Mouse (Mus musculus) kidney, embryonic 15.5 days (tissue): ENCODE results near the gene Hecw2. TPM values are rescaled to one million over a fixed set of nuclear protein-coding genes. Genes with fewer than 3 reads are reported as not detected.

Experiments
- ATAC-seq: fragments of 200-750 bp; cut with Nextera tagmentation; replicated peaks from 2 replicates; pipeline ENCODE4 v1.8.0; 2017; ENCODE audit warnings: moderate TSS enrichment; ENCODE audit not compliant: low FRiP score
- H3K27ac ChIP-seq: fragments of 300-500 bp; sonication (generic); 2 replicates; pipeline ENCODE4 v1.5.1; 2015; ENCODE audit warnings: mild to moderate bottlenecking, inconsistent platforms
- H3K27me3 ChIP-seq: fragments of 300-500 bp; sonication (generic); 2 replicates; pipeline ENCODE4 v1.6.1; 2015; ENCODE audit warnings: inconsistent platforms
- H3K36me3 ChIP-seq: fragments of 300-500 bp; sonication (generic); 2 replicates; pipeline ENCODE4 v1.6.1; 2015; ENCODE audit warnings: inconsistent platforms
- H3K4me1 ChIP-seq: fragments of 300-500 bp; sonication (generic); 2 replicates; pipeline ENCODE4 v1.6.1; 2015; ENCODE audit warnings: inconsistent platforms
- H3K4me2 ChIP-seq: fragments of 300-500 bp; sonication (generic); 2 replicates; pipeline ENCODE4 v1.6.1; 2015; ENCODE audit warnings: moderate library complexity, mild to moderate bottlenecking, inconsistent platforms
- H3K4me3 ChIP-seq: fragments of 300-500 bp; sonication (generic); replicated peaks from 2 replicates; pipeline ENCODE4 v1.5.1; 2015; ENCODE audit warnings: mild to moderate bottlenecking, inconsistent platforms
- H3K9ac ChIP-seq: fragments of 300-500 bp; sonication (generic); 2 replicates; pipeline ENCODE4 v1.6.1; 2015; ENCODE audit warnings: mild to moderate bottlenecking, inconsistent platforms
- H3K9me3 ChIP-seq: fragments of 300-500 bp; sonication (generic); replicated peaks from 2 replicates; pipeline ENCODE4 v1.6.1; 2016; ENCODE audit warnings: inconsistent platforms
- WGBS: fragments of 180-500 bp; shearing (Covaris S2); methylation state at CpG from one replicate; pipeline ENCODE4 v1.1.7; 2015; ENCODE audit warnings: mixed read lengths; 5-methylcytosine and 5-hydroxymethylcytosine counted together
- polyA plus RNA-seq: library from polyadenylated mRNA; unstranded; fragments of >200 nt; fragmentation: Nextera tagmentation; extraction: Ambion mirVana; gene quantifications from 2 replicates; pipeline ENCODE4 v1.2.1, GENCODE M21; 2015

Gene Hecw2
- polyA plus RNA-seq, 1 experiment from 2014 or later, result 3.2 TPM

GRCm38 (mm10) chr1:54153216-54153786 lies 41.7 kb downstream of the Hecw2 start:
- no peaks in the 10 kb centered on the region for H3K9me3 ChIP-seq
- no peaks in the 10 kb centered on the region for H3K4me1 ChIP-seq
- no peaks in the 10 kb centered on the region for H3K27me3 ChIP-seq
- no peak overlapping the region for H3K9ac ChIP-seq
- 75% methylated on average over 6 of the region's 6 CpGs for WGBS
- no peak overlapping the region for H3K27ac ChIP-seq
- no peaks in the 10 kb centered on the region for H3K36me3 ChIP-seq
- no peak overlapping the region for H3K4me3 ChIP-seq
- H3K4me2 ChIP-seq, result no peak overlapping the region
- no peak for ATAC-seq

- Histone ChIP-seq H3K4me3 (no peak overlapping the region), H3K27ac (no peak overlapping the region), H3K9me3 (no peaks in the 10 kb centered on the region), H3K9ac (no peak overlapping the region), H3K27me3 (no peaks in the 10 kb centered on the region), H3K4me2 (no peak overlapping the region), H3K36me3 (no peaks in the 10 kb centered on the region), H3K4me1 (no peaks in the 10 kb centered on the region)
- no peak for ATAC-seq
- WGBS, result 84% methylated on average over 5 of the region's 5 CpGs
Measured at GRCm38 (mm10) chr1:54145106-54145505, 49.9 kb downstream of the Hecw2 start.

- Histone ChIP-seq H3K4me2 (no peak overlapping the region), H3K9me3 (no peaks in the 10 kb centered on the region), H3K27ac (no peak overlapping the region), H3K36me3 (no peaks in the 10 kb centered on the region), H3K9ac (no peak overlapping the region), H3K4me3 (no peak overlapping the region), H3K4me1 (no peaks in the 10 kb centered on the region), H3K27me3 (no peaks in the 10 kb centered on the region)
- ATAC-seq, result no peak
- WGBS, result 51% methylated on average over 4 of the region's 4 CpGs
Measured at GRCm38 (mm10) chr1:54133802-54134436, 61.0 kb downstream of the Hecw2 start.

DNA sequence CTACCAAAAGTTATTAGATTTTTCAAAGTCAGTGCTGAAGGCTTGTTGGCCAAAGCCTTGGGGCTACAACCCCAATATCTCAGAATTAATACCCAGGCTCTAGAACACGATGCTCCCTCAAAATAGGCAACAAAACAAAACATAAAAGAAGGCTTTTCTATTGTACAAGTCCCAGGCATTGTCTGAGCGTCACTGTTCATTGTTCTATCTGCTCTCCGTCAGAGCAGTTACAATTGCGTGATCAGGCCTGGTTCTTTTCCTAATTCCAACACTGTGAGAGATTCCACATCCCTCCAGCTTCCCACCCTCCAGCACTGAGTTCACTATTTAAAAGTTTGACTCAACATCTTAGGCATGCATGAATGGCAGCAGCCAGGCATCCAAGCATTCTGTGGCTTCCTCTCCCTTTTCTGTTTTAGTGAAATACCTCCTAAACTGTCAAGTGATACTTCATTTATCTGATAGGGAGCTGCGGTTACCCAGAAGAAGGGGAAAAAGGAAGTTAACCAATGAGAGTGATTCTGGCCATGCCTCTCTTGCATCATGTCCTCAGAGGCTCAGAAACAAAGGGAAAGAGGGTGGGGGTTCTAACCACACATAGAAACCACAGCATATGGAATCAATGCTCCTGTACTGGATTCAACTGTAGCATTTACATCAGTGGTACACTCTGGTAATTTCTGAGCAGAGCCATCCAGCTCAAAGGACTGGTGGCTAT lies 66.1 kb downstream of the Hecw2 start:
- ATAC-seq, result no peak
- WGBS, result 80% methylated on average over 5 of the region's 5 CpGs
- no peaks in the 10 kb centered on the region for H3K27me3 ChIP-seq
- no peak overlapping the region for H3K4me2 ChIP-seq
- H3K9ac ChIP-seq, result no peak overlapping the region
- no peak overlapping the region for H3K4me3 ChIP-seq
- no peaks in the 10 kb centered on the region for H3K4me1 ChIP-seq
- no peak overlapping the region for H3K27ac ChIP-seq
- no peaks in the 10 kb centered on the region for H3K36me3 ChIP-seq
- no peaks in the 10 kb centered on the region for H3K9me3 ChIP-seq

- Histone ChIP-seq H3K36me3 (no peaks in the 10 kb centered on the region), H3K27me3 (no peaks in the 10 kb centered on the region), H3K4me1 (no peaks in the 10 kb centered on the region), H3K27ac (no peak overlapping the region), H3K9ac (no peak overlapping the region), H3K4me2 (no peak overlapping the region), H3K9me3 (no peaks in the 10 kb centered on the region), H3K4me3 (no peak overlapping the region)
- WGBS, result 71% methylated on average over 10 of the region's 10 CpGs
- ATAC-seq, result no peak
Measured at GRCm38 (mm10) chr1:54126991-54127742, 67.8 kb downstream of the Hecw2 start.

- no peak overlapping the region for H3K4me3 ChIP-seq
- ATAC-seq, result no peak
- no peak overlapping the region for H3K4me2 ChIP-seq
- H3K9ac ChIP-seq, result no peak overlapping the region
- no peaks in the 10 kb centered on the region for H3K9me3 ChIP-seq
- no peaks in the 10 kb centered on the region for H3K27me3 ChIP-seq
- H3K36me3 ChIP-seq, result no peaks in the 10 kb centered on the region
- WGBS, result 71% methylated on average over 2 of the region's 2 CpGs
- no peaks in the 10 kb centered on the region for H3K4me1 ChIP-seq
- H3K27ac ChIP-seq, result no peak overlapping the region
Measured at GRCm38 (mm10) chr1:54122551-54122950, 72.4 kb downstream of the Hecw2 start.

DNA sequence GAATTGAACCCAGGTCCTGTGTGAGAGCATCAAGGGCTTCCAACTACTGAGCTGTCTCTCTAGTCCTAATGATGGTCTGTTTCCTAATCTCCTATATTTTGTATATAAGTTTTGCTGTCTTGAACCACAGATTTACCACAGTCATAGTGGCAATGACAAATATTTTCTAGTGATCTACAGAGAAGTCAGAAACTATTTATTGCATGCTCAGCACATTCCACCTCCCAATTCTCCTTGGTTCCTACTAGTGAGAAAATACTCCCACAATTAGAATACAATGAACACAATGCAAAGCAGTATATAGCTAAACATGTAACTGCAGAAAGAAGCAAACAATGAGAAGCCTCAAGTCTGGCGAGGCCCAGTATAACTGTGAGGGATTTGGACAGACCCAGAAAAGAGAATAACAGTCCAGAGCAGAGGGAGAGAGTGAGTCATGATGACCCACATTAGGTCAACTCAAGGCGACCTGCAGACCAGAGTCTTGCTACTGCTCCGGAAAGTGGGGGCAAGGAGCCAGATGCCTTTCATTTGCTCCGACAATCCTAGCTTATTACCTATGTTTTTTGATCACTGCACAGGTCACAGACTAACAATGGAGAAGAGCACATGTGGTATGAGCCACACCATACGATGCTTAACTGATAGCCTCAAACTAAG lies 73.8 kb downstream of the Hecw2 start:
- Histone ChIP-seq H3K27ac (no peak overlapping the region), H3K9me3 (no peaks in the 10 kb centered on the region), H3K4me2 (no peak overlapping the region), H3K36me3 (no peaks in the 10 kb centered on the region), H3K4me3 (no peak overlapping the region), H3K9ac (no peak overlapping the region), H3K4me1 (no peaks in the 10 kb centered on the region), H3K27me3 (no peaks in the 10 kb centered on the region)
- WGBS, result 83% methylated on average over 5 of the region's 5 CpGs
- no peak for ATAC-seq

- H3K27ac ChIP-seq, result no peak overlapping the region
- ATAC-seq, result no peak
- no peaks in the 10 kb centered on the region for H3K36me3 ChIP-seq
- WGBS, result 76% methylated on average over 9 of the region's 9 CpGs
- H3K9me3 ChIP-seq, result no peaks in the 10 kb centered on the region
- H3K9ac ChIP-seq, result no peak overlapping the region
- no peaks in the 10 kb centered on the region for H3K27me3 ChIP-seq
- no peak overlapping the region for H3K4me3 ChIP-seq
- no peak overlapping the region for H3K4me2 ChIP-seq
- no peaks in the 10 kb centered on the region for H3K4me1 ChIP-seq
Measured at GRCm38 (mm10) chr1:54119638-54120320, 75.2 kb downstream of the Hecw2 start.

DNA sequence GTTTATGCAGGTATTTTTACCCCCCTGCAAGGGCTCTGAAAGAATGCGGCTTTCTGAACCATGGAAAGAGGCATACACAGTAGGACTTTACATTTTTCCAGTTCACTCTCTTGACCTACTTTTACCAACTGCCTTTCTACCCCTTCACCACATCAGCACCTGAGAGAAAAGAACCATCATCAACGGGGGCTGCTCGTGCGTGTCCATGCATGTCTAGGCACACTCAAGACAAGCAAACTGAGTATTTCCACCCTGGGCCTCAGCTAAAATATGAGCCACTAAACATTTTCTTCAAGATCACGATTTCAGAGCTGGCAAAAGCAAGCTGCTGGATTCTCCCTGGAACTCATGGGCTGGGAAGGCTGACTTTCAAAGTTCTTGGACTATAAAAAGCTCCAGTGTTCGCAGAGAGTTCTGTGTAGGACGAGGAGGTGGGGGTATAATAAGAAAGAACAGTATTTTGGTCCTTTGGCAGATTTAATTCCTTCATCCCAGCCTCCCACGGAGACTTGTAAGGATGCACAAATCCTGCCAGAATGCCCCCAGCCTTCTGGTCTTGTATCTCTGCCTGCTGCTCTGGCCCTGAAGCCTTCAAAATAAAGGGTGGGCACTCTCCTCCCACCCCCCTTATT lies 76.5 kb downstream of the Hecw2 start:
- no peaks in the 10 kb centered on the region for H3K9me3 ChIP-seq
- H3K4me3 ChIP-seq, result no peak overlapping the region
- no peak overlapping the region for H3K9ac ChIP-seq
- no peaks in the 10 kb centered on the region for H3K4me1 ChIP-seq
- no peak for ATAC-seq
- no peak overlapping the region for H3K27ac ChIP-seq
- 66% methylated on average over 8 of the region's 8 CpGs for WGBS
- H3K27me3 ChIP-seq, result no peaks in the 10 kb centered on the region
- H3K36me3 ChIP-seq, result no peaks in the 10 kb centered on the region
- H3K4me2 ChIP-seq, result no peak overlapping the region

- ATAC-seq, result no peak
- Histone ChIP-seq H3K9me3 (no peaks in the 10 kb centered on the region), H3K9ac (no peak overlapping the region), H3K27ac (no peak overlapping the region), H3K4me2 (no peak overlapping the region), H3K4me1 (no peaks in the 10 kb centered on the region), H3K36me3 (no peaks in the 10 kb centered on the region), H3K4me3 (no peak overlapping the region), H3K27me3 (no peaks in the 10 kb centered on the region)
- 79% methylated on average over 8 of the region's 8 CpGs for WGBS
Measured at GRCm38 (mm10) chr1:54110920-54111605, 83.9 kb downstream of the Hecw2 start.

DNA sequence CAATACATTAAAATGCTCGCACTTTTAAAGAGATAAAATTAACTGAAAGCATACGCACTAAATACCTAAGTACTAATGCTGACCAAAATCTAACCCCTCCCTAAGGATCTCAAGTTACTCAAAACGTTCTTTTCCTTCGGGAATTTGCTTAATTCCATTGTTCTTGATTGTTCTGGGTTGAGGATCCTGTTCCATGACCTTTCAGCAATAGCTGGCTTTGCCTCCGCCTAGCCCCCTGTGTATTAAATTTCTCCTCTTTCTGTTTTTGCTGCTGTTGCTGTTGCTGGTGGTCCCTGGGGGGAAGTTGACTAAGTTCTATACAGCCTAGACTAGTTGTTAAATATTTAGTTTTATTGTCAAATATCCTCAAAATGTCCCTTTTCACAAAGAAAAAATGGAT lies 85.7 kb downstream of the Hecw2 start:
- no peaks in the 10 kb centered on the region for H3K9me3 ChIP-seq
- no peak overlapping the region for H3K4me2 ChIP-seq
- no peak overlapping the region for H3K9ac ChIP-seq
- ATAC-seq, result no peak
- H3K27me3 ChIP-seq, result no peaks in the 10 kb centered on the region
- H3K27ac ChIP-seq, result no peak overlapping the region
- no peak overlapping the region for H3K4me3 ChIP-seq
- H3K36me3 ChIP-seq, result no peaks in the 10 kb centered on the region
- H3K4me1 ChIP-seq, result no peaks in the 10 kb centered on the region
- WGBS, result 50% methylated on average over 5 of the region's 5 CpGs
